Mouse (Mus musculus): Measurements from ENCODE around the gene Shroom3.

DNA sequence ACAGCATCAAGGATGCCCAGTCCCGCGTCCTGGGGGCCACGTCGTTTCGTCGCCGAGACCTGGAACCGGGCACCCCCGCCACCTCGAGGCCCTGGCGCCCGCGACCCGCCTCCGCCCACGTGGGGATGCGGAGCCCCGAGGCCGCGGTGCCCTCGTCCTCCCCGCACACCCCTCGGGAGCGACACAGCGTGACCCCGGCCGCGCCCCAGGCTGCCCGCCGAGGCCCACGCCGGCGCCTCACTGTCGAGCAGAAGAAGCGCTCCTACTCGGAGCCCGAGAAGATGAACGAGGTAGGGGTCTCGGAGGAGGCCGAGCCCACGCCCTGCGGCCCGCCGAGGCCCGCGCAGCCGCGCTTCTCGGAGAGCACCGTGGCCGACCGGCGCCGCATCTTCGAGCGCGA, 258.9 kb downstream of the Shroom3 start:
- TF ChIP-seq GATA1 (IDR thresholded peaks at IDR 0.05; ENCODE audit: borderline replicate concordance, low read length) (no peak), FLI1 (IDR thresholded peaks at IDR 0.05; ENCODE audit: low read length) (no peak)
